Mouse (Mus musculus): ENCODE results near the gene Cadm1. TPM values are rescaled to one million over a fixed set of nuclear protein-coding genes. Genes with fewer than 3 reads are reported as not detected.

Gene Cadm1
- polyA plus RNA-seq (2014; fragmentation: Nextera tagmentation; extraction: Ambion mirVana) = 206 and 247 TPM in 2 replicates

DNA sequence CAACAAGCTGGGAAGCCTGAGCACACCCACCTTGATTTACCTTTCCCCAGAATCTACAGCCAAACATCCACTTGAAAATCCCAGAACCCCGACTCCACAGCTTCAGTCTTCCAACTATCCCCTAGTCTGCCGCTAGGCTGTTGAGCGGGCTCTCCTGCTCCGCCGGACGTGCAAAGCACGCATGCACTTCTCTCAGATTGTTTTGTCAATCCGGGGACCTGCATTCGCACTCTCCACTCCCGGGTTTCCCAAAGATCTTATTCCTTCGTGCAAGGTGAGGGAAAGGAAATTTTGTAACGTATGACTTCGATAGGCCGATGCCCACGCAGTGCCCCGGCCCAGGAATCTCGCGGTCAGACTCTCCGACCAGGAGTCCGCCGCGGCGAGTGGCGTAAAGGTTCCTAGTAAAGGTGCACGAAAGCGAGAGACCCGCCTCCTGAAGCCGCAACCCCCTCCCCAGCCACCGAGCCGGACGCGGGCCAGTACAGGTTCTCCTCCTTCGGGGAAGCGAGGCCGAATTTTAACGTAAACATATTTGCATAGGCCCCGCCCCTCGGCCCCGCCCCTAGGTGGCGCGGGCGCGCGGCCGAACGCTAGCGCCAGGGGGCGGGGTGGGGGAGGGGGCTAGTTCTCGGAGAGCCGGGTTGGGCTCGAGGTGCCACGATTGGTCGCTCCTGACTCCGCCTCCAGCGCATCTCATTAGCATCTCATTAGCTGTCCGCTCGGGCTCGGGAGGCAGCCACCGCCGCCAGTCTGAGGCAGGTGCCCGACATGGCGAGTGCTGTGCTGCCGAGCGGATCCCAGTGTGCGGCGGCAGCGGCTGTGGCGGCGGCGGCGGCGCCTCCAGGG lies at the start of gene Cadm1:
Gene Cadm1, plus strand, starts transcription at position 572 of the 849 bp plus-strand sequence.
- Histone ChIP-seq H3K4me1 (ENCODE audit: control insufficient read depth, insufficient read depth, low read length) (peaks cover 23% of the 10 kb centered on the region), H3K27me3 (replicated peaks; ENCODE audit: control insufficient read depth, insufficient read depth, low read length) (no peaks in the 10 kb centered on the region), H3K4me3 (ENCODE audit: low read depth, low read length) (peak within 1 kb of the TSS; percentile 76), H3K36me3 (ENCODE audit: control insufficient read depth, insufficient read depth, low read length) (no peaks in the 10 kb centered on the region), H3K9ac (ENCODE audit: low read length) (peak within 1 kb of the TSS; percentile 95), H3K27ac (ENCODE audit: low read depth, low read length) (peak within 1 kb of the TSS; percentile 92), H3K9me3 (replicated peaks; ENCODE audit: control insufficient read depth, low read length) (no peaks in the 10 kb centered on the region), H3K4me2 (ENCODE audit: low read length) (peak within 1 kb of the TSS; percentile 88)
- DNase-seq (ENCODE audit: low spot score) (peak; percentile 99), ATAC-seq (peak; percentile 96)
- under 1% methylated on average over 68 of the region's 72 CpGs for WGBS

GRCm38 (mm10) chr9:47484506-47484905 lies 45.5 kb upstream of the Cadm1 start:
- H3K27ac ChIP-seq (ENCODE audit: low read depth, low read length) = no peak overlapping the region
- no peak overlapping the region for H3K4me3 ChIP-seq (ENCODE audit: low read depth, low read length)
- H3K9me3 ChIP-seq (replicated peaks; ENCODE audit: control insufficient read depth, low read length) = no peaks in the 10 kb centered on the region
- DNase-seq (ENCODE audit: low spot score) = no peak
- no peak for ATAC-seq
- H3K4me2 ChIP-seq (ENCODE audit: low read length) = no peak overlapping the region
- H3K27me3 ChIP-seq (replicated peaks; ENCODE audit: control insufficient read depth, insufficient read depth, low read length) = no peaks in the 10 kb centered on the region
- H3K9ac ChIP-seq (ENCODE audit: low read length) = no peak overlapping the region
- no peaks in the 10 kb centered on the region for H3K4me1 ChIP-seq (ENCODE audit: control insufficient read depth, insufficient read depth, low read length)
- H3K36me3 ChIP-seq (ENCODE audit: control insufficient read depth, insufficient read depth, low read length) = no peaks in the 10 kb centered on the region
- WGBS = 85% methylated on average over 5 of the region's 5 CpGs

DNA sequence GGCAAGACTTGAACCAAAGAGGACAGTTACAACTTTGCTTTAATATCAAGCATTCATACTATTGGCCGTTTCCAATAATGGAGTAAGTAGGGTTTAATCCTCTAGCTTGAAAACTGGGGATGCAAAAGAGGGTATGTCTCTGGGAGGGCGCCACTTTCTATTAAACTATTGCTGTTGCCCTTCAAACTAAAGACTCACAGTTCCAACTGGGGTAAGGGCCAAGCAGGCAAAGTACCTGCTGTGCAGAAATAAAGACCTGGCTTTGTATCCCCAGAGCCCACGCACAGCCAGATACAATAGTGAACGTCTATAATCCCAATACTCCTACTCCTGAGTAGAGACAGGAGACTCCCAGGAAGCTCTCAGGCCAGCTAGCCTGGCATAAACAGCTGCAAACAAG lies 44.8 kb upstream of the Cadm1 start:
- no peaks in the 10 kb centered on the region for H3K4me1 ChIP-seq (ENCODE audit: control insufficient read depth, insufficient read depth, low read length)
- no peak overlapping the region for H3K4me3 ChIP-seq (ENCODE audit: low read depth, low read length)
- WGBS = 23% methylated on average over 4 of the region's 4 CpGs
- H3K9me3 ChIP-seq (replicated peaks; ENCODE audit: control insufficient read depth, low read length) = no peaks in the 10 kb centered on the region
- no peak overlapping the region for H3K9ac ChIP-seq (ENCODE audit: low read length)
- no peaks in the 10 kb centered on the region for H3K27me3 ChIP-seq (replicated peaks; ENCODE audit: control insufficient read depth, insufficient read depth, low read length)
- H3K4me2 ChIP-seq (ENCODE audit: low read length) = no peak overlapping the region
- no peak overlapping the region for H3K27ac ChIP-seq (ENCODE audit: low read depth, low read length)
- ATAC-seq = no peak
- no peaks in the 10 kb centered on the region for H3K36me3 ChIP-seq (ENCODE audit: control insufficient read depth, insufficient read depth, low read length)
- DNase-seq (ENCODE audit: low spot score) = no peak

DNA sequence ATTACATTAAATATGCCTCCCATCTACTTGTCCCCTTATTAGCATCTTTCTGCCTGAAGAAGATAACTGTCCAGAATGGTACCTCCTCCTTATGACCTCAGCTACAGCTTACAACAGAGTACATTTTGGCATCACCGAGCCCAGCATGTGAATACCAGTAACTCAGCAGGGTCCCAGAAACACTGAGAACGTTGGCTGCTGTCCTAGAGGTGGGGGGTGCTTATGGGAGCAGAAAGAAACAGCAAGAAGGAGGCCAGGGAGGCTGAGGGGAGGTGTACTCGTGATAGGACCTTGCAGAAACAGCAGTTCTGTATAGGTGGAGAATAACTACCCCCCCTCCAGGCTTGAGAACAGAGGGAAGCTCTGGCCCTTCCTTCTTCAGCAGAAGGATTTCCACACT lies 30.2 kb upstream of the Cadm1 start:
- H3K36me3 ChIP-seq (ENCODE audit: control insufficient read depth, insufficient read depth, low read length) = no peaks in the 10 kb centered on the region
- no peak overlapping the region for H3K4me2 ChIP-seq (ENCODE audit: low read length)
- H3K27me3 ChIP-seq (replicated peaks; ENCODE audit: control insufficient read depth, insufficient read depth, low read length) = no peaks in the 10 kb centered on the region
- no peak overlapping the region for H3K27ac ChIP-seq (ENCODE audit: low read depth, low read length)
- H3K4me1 ChIP-seq (ENCODE audit: control insufficient read depth, insufficient read depth, low read length) = peaks cover 8% of the 10 kb centered on the region
- 8% methylated on average over 3 of the region's 3 CpGs for WGBS
- no peak overlapping the region for H3K4me3 ChIP-seq (ENCODE audit: low read depth, low read length)
- peak; percentile 70 for DNase-seq (ENCODE audit: low spot score)
- no peak overlapping the region for H3K9ac ChIP-seq (ENCODE audit: low read length)
- no peak for ATAC-seq
- H3K9me3 ChIP-seq (replicated peaks; ENCODE audit: control insufficient read depth, low read length) = no peaks in the 10 kb centered on the region

DNA sequence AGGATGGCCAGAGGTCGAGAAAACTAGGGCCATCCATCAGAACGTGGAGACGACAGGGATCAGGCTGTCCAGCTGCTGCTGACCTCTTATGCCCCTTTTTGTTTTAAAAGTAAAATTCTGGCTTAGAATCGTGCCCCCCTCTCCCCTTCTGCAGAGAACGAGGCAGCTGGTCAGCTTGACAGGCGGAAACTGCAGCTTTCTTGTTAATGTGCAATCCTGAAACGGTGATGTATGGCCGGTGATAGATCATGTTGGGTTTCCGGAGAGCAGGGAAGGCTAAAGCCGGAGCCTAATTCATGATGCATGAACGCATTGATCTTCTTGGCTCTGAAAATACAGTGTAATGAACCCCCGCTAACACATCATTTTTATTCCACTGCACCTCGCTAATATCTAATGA lies 24.0 kb upstream of the Cadm1 start:
- Histone ChIP-seq H3K36me3 (ENCODE audit: control insufficient read depth, insufficient read depth, low read length) (no peaks in the 10 kb centered on the region), H3K4me1 (ENCODE audit: control insufficient read depth, insufficient read depth, low read length) (peaks cover 4% of the 10 kb centered on the region; the same call in 1 of the 2 replicates), H3K4me2 (ENCODE audit: low read length) (no peak overlapping the region), H3K9ac (ENCODE audit: low read length) (no peak overlapping the region), H3K27me3 (replicated peaks; ENCODE audit: control insufficient read depth, insufficient read depth, low read length) (no peaks in the 10 kb centered on the region), H3K9me3 (replicated peaks; ENCODE audit: control insufficient read depth, low read length) (no peaks in the 10 kb centered on the region), H3K4me3 (ENCODE audit: low read depth, low read length) (no peak overlapping the region), H3K27ac (ENCODE audit: low read depth, low read length) (no peak overlapping the region)
- ATAC-seq = no peak
- 60% methylated on average over 13 of the region's 13 CpGs for WGBS
- DNase-seq (ENCODE audit: low spot score) = no peak

GRCm38 (mm10) chr9:47506876-47507275 lies 23.1 kb upstream of the Cadm1 start:
- WGBS = 89% methylated on average over 17 of the region's 17 CpGs
- H3K4me2 ChIP-seq (ENCODE audit: low read length) = no peak overlapping the region

GRCm38 (mm10) chr9:47508109-47508508 lies 21.9 kb upstream of the Cadm1 start:
- WGBS = 51% methylated on average over 3 of the region's 3 CpGs

More at GRCm38 (mm10) chr9:47506876-47507275, 23.1 kb upstream of the Cadm1 start:
- Histone ChIP-seq H3K4me3 (ENCODE audit: low read depth, low read length) (no peak overlapping the region), H3K9ac (ENCODE audit: low read length) (no peak overlapping the region), H3K36me3 (ENCODE audit: control insufficient read depth, insufficient read depth, low read length) (no peaks in the 10 kb centered on the region), H3K27me3 (replicated peaks; ENCODE audit: control insufficient read depth, insufficient read depth, low read length) (no peaks in the 10 kb centered on the region), H3K9me3 (replicated peaks; ENCODE audit: control insufficient read depth, low read length) (no peaks in the 10 kb centered on the region), H3K27ac (ENCODE audit: low read depth, low read length) (no peak overlapping the region), H3K4me1 (ENCODE audit: control insufficient read depth, insufficient read depth, low read length) (peaks cover 4% of the 10 kb centered on the region; the same call in 1 of the 2 replicates)
- DNase-seq (ENCODE audit: low spot score) = no peak
- no peak for ATAC-seq

GRCm38 (mm10) chr9:47512521-47512920 lies 17.5 kb upstream of the Cadm1 start:
- Histone ChIP-seq H3K4me1 (ENCODE audit: control insufficient read depth, insufficient read depth, low read length) (no peaks in the 10 kb centered on the region), H3K36me3 (ENCODE audit: control insufficient read depth, insufficient read depth, low read length) (no peaks in the 10 kb centered on the region), H3K27ac (ENCODE audit: low read depth, low read length) (no peak overlapping the region), H3K9ac (ENCODE audit: low read length) (no peak overlapping the region), H3K27me3 (replicated peaks; ENCODE audit: control insufficient read depth, insufficient read depth, low read length) (no peaks in the 10 kb centered on the region), H3K4me2 (ENCODE audit: low read length) (no peak overlapping the region), H3K4me3 (ENCODE audit: low read depth, low read length) (no peak overlapping the region), H3K9me3 (replicated peaks; ENCODE audit: control insufficient read depth, low read length) (no peaks in the 10 kb centered on the region)
- no peak for DNase-seq (ENCODE audit: low spot score)
- WGBS = 95% methylated on average over 3 of the region's 3 CpGs
- no peak for ATAC-seq

More at GRCm38 (mm10) chr9:47508109-47508508, 21.9 kb upstream of the Cadm1 start:
- Histone ChIP-seq H3K27ac (ENCODE audit: low read depth, low read length) (no peak overlapping the region), H3K9me3 (replicated peaks; ENCODE audit: control insufficient read depth, low read length) (no peaks in the 10 kb centered on the region), H3K27me3 (replicated peaks; ENCODE audit: control insufficient read depth, insufficient read depth, low read length) (no peaks in the 10 kb centered on the region), H3K36me3 (ENCODE audit: control insufficient read depth, insufficient read depth, low read length) (no peaks in the 10 kb centered on the region), H3K4me1 (ENCODE audit: control insufficient read depth, insufficient read depth, low read length) (peaks cover 4% of the 10 kb centered on the region; the same call in 1 of the 2 replicates), H3K9ac (ENCODE audit: low read length) (no peak overlapping the region), H3K4me3 (ENCODE audit: low read depth, low read length) (no peak overlapping the region), H3K4me2 (ENCODE audit: low read length) (no peak overlapping the region)
- no peak for DNase-seq (ENCODE audit: low spot score)
- ATAC-seq = no peak

GRCm38 (mm10) chr9:47514318-47514717 lies 15.7 kb upstream of the Cadm1 start:
- H3K9me3 ChIP-seq (replicated peaks; ENCODE audit: control insufficient read depth, low read length) = no peaks in the 10 kb centered on the region
- H3K27ac ChIP-seq (ENCODE audit: low read depth, low read length) = no peak overlapping the region
- H3K9ac ChIP-seq (ENCODE audit: low read length) = no peak overlapping the region
- H3K27me3 ChIP-seq (replicated peaks; ENCODE audit: control insufficient read depth, insufficient read depth, low read length) = no peaks in the 10 kb centered on the region
- H3K4me3 ChIP-seq (ENCODE audit: low read depth, low read length) = no peak overlapping the region
- WGBS = 11% methylated on average over 8 of the region's 8 CpGs
- ATAC-seq (no peak), DNase-seq (ENCODE audit: low spot score) (peak; percentile 27)
- no peaks in the 10 kb centered on the region for H3K4me1 ChIP-seq (ENCODE audit: control insufficient read depth, insufficient read depth, low read length)
- H3K36me3 ChIP-seq (ENCODE audit: control insufficient read depth, insufficient read depth, low read length) = no peaks in the 10 kb centered on the region
- no peak overlapping the region for H3K4me2 ChIP-seq (ENCODE audit: low read length)
